Mouse (Mus musculus) layer of hippocampus, adult 2 months (tissue): ENCODE results near the gene Osgepl1. TPM values are rescaled to one million over a fixed set of nuclear protein-coding genes. Genes with fewer than 3 reads are reported as not detected.
"Not testable (repeated sequence)": the region's sequence is repeated elsewhere in the genome, so short reads cannot be mapped to it uniquely, and the experiment has no call there.

Experiments used
- DNase-seq, 2 experiments: peaks; one replicate each; pipeline ENCODE4 v3.0.0; 2022; ENCODE audit warnings: low spot score in 2 of 2
- H3K27ac ChIP-seq: fragments of 200-600 bp; 2 replicates; pipeline ENCODE4 v1.8.1; 2022
- H3K4me3 ChIP-seq: fragments of 200-600 bp; 2 replicates; pipeline ENCODE4 v1.8.1; 2022; ENCODE audit warnings: mild to moderate bottlenecking
- CTCF ChIP-seq: fragments of 200-600 bp; conservative IDR thresholded peaks from 2 replicates; pipeline ENCODE4 v1.8.1; 2022; ENCODE audit warnings: antibody characterized with exemption, mild to moderate bottlenecking, moderate library complexity
- long read RNA-seq, 2 experiments: library from polyadenylated mRNA; stranded (forward); transcript quantifications; one replicate each; pipeline ENCODE4 v2.0.0; 2021; ENCODE audit warnings: borderline mapping rate in 2 of 2
- total RNA-seq, 2 experiments: library from RNA; stranded (reverse); gene quantifications; 2 replicates each; pipeline ENCODE4 v1.2.3; 2021

The Osgepl1 gene
- 10 to 100 TPM; 19.0 to 21.8 TPM for total RNA-seq
- long read RNA-seq, experiment 1, full-length matches to known transcripts = 7 of 16 reads
- long read RNA-seq, experiment 1, partial matches to known transcripts = 3 of 16 reads
- long read RNA-seq, experiment 1, other reads (novel, unspliced or antisense) = 6 of 16 reads
- long read RNA-seq, experiment 2, full-length matches to known transcripts = 5 of 16 reads
- long read RNA-seq, experiment 2, partial matches to known transcripts = 5 of 16 reads
- long read RNA-seq, experiment 2, other reads (novel, unspliced or antisense) = 6 of 16 reads

DNA sequence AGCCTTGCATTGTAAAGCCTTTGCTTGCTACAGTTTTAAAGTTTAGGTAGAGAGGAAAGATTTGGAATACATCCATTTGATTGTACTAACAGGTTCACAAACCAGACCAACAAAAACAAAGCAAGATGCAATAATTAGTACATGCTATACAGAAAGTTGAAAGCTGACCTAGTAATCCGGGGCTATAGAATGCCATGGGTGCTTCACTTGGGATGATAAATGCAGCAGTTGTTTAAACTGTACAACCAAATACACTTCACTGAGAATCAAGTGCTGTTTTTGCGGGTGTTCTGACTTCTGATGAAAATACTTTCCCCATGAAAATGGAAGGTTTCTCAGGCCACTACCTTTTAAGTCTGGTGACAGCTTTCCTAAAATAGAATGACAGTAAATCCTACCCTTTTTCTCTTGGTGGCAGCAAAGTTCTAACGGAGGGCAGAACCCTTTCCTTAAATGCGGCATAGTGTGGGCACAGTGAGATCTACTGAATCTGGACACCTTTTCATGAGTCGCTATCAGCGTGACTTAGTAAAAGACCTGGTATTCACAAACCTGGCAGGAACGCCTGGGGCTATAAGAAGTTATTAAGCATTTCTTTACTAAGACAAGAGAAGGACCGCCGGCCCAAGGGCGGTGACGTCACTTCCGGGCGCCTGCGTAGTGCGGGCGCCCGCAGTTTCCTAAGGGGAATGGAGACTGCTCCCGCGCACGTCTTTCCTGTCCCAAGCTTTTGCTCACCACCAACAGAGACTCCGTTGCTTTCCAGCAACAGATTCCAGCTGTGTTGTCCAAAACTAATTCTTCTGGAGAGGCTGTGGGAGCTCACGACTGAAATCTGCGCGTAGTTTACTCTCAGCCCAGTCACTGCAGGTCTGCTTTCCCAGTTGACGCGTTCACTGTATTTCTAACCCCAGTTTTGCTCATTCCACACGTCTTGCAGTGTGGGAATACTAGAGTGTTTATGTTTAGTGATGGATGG is at the start of gene Osgepl1:
TSS of gene Osgepl1 (plus strand) at position 636 of the 979 bp plus-strand sequence.
- Histone ChIP-seq H3K27ac (peak within 1 kb of the TSS; percentile 86), H3K4me3 (peak within 1 kb of the TSS; percentile 64)
- peak; percentile 75 to 78 for DNase-seq
- peak; percentile 47 for TF ChIP-seq CTCF

DNA sequence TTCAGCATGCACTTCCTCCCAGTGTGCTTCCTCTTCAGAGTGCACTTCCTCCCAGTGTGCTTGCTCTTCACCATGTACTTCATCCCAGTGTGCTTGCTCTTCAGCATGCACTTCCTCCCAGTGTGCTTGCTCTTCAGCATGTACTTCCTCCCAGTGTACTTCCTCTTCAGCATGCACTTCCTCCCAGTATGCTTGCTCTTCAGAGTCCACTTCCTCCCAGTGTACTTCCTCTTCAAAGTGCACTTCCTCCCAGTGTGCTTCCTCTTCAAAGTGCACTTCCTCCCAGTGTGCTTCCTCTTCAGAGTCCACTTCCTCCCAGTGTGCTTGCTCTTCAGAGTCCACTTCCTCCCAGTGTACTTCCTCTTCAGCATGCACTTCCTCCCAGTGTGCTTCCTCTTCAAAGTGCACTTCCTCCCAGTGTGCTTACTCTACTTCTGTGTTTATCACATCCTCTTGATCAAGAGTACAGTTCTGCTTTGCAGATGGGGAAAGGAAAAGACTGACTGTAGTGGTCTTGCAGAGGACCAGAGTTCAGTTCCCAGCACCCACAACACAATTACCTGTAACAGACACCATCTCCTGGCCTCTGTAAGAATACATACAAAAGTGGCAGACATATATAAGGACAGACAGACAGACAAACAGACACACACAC is 48.3 kb upstream of the Osgepl1 start:
- not testable (repeated sequence) for H3K4me3 ChIP-seq, H3K27ac ChIP-seq, DNase-seq

GRCm38 (mm10) chr1:53269901-53270300 is 43.5 kb upstream of the Osgepl1 start:
- Histone ChIP-seq H3K4me3 (no peak overlapping the region), H3K27ac (no peak overlapping the region)
- no peak for TF ChIP-seq CTCF
- DNase-seq = no peak

- peak; percentile 16 to 28 for DNase-seq
- TF ChIP-seq CTCF = peak; percentile 87
- H3K27ac ChIP-seq = no peak overlapping the region
- no peak overlapping the region for H3K4me3 ChIP-seq
Observed at GRCm38 (mm10) chr1:53272646-53273045, 40.8 kb upstream of the Osgepl1 start.

DNA sequence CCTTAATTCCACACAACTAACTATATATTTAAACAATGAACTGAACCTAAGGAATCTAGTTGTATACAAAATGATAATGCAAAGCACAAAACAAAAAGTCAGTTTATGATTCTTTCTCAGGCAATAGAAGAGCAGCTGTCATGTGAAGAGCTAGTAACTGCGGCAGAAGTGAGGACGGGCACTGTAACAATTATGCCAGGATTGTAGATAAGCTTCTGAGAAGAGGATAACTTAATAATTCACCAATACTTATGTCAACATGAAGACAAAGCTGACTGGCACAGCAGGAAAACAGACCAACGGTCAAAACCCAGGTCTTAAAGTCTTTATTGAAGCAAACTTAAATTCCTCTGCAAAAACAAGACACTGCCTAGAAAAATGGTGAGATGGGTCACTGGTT is 22.2 kb upstream of the Osgepl1 start:
- no peak overlapping the region for H3K4me3 ChIP-seq
- no peak for TF ChIP-seq CTCF
- H3K27ac ChIP-seq = no peak overlapping the region
- no peak for DNase-seq

DNA sequence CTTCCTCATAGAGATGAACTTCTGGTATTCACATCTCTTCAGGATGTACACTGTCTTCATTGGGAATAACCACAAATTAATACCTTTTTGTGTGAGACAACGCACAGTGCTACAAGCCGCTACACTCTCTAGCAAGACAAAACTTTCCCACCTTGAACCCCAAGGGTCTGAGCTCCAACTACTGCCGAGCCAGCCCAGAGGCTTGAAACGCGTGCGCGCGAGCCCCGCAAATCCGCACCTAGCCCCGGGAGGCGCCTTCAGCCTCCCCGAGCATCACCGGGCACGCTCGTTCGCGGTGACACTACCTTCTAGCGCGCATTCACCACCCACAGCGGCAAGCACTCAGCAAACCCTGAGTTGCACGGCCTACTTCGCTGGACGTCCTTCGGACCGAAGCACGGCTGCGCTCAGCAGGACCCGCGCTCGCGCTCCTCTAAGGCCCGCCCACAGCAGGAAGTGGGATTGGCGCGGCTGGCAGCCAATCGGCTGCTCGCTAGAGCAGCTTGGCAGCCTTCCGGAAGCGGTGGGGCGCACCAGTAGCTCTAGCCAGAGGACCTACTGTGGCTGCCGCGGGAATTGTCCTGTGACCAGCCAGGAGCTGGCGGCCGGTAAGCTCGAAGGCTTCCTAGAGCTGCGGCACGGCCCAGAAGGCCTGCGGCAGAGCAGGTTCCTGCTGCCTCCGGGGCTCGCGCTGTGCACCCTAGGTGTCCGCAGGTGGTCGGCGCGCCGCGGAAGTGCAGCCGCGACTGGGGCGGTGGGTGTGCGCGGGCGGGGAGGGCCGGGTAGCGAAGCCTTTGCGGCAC is 16.6 kb upstream of the Osgepl1 start, which contains the start of the genes Pms1, Ormdl1 and Gm28778:
TSS of gene Pms1 (minus strand) at position 438 of the 803 bp plus-strand sequence.
TSS of gene Ormdl1 (plus strand) at position 515 of the 803 bp plus-strand sequence.
TSS of gene Gm28778 (plus strand) at position 531 of the 803 bp plus-strand sequence.
- peak; percentile 92 to 93 for DNase-seq
- Histone ChIP-seq H3K4me3 (peak within 1 kb of the TSS; percentile 95), H3K27ac (peak within 1 kb of the TSS; percentile 82)
- peak; percentile 56 for TF ChIP-seq CTCF

DNA sequence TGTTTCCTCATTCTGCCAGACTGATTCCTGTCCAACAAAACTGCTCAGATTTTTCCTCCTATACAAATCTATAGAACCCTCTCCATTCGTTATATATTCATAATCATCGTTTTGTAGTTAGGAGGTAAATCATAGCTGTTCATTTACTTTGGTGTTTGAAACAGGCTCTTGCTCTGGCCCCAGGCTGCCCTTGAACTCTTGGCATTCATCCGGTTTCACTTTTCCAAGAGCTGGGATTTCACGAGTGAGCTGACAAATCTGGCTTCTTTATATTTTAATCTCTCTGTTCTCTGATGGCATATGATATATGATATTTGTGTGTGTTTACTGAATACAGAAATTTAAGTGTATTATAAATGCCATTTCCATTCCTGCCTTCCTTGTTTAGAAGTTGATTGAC is 12.9 kb upstream of the Osgepl1 start:
- no peak for DNase-seq
- Histone ChIP-seq H3K4me3 (no peak overlapping the region), H3K27ac (no peak overlapping the region)
- no peak for TF ChIP-seq CTCF

- TF ChIP-seq CTCF = no peak
- DNase-seq = no peak
- Histone ChIP-seq H3K4me3 (no peak overlapping the region), H3K27ac (no peak overlapping the region)
Observed at GRCm38 (mm10) chr1:53321662-53322344, 8.4 kb downstream of the Osgepl1 start.

- no peak for DNase-seq
- no peak for TF ChIP-seq CTCF
- no peak overlapping the region for H3K4me3 ChIP-seq
- H3K27ac ChIP-seq = no peak overlapping the region
Observed at GRCm38 (mm10) chr1:53323254-53323653, 9.8 kb downstream of the Osgepl1 start.

DNA sequence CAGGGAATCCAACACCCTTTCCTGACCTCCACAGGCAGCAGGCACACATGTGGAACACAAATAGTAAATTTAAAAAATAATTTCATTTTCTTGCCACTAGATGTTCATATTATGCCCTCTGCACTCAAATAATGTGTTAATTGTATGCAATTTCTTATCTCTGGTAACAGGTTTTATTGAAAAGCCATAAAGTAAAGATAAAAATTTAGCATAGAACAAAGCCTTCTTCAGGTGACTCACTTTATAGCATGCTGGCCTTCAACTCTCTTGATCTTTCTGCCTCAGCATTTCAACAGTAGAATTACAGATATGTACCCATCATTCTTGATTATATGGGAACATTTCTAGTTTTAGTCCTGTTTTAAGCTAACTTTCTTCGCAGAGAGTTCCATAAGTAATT is 10.9 kb downstream of the Osgepl1 start:
- no peak for DNase-seq

DNA sequence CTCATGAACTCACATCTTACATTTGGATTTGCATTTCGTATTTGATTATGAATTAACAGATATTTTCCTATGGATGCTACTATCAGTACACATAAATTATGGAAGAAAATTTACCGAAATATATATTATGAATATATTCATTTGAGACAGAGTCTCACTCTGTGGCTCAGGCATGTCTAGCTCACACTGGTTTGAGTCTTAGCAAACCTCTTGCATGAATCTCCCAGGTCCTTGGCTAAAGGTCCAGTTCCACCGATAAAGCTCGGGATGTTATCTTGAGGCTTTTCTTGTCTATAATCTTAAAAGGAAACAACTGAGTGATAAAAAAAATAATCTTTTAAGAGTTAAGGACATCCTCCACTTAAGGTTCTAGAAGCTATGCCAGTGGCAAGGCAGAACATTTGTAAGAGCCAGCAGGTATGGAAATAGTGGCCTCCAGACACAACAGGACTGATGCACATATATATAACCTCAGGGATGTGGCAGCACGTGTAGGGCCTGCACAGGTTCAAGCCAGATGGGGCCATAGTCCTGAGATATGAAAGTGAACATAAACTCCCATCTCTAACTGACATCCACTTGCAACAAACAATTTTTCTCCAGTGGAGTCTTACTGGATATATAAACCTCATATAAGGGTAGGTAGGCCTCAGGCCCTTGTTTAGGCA is 11.5 kb downstream of the Osgepl1 start:
- Histone ChIP-seq H3K27ac (no peak overlapping the region), H3K4me3 (no peak overlapping the region)
- no peak for TF ChIP-seq CTCF
- no peak for DNase-seq

More for the DNA sequence above, 10.9 kb downstream of the Osgepl1 start:
- H3K4me3 ChIP-seq = no peak overlapping the region
- no peak overlapping the region for H3K27ac ChIP-seq
- TF ChIP-seq CTCF = no peak

DNA sequence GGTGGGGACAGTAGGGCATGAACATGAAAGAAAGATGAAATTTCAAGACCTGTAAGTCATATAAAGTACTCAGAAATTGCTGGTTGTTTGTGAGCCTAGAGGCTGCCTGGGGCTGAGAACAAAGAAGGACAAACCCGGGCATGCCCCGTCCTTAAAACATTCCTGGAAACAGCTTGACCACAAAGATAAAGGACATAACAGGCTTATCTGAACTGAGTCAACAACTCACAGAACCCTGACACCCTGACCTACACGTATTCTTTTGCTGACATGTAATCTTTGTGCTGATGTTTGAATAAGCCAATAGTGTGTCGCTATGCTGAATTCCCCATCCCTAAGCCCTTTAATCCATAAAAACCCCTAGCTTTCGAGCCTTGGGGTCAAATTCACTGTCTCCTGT is 20.1 kb downstream of the Osgepl1 start:
- not testable (repeated sequence) for H3K27ac ChIP-seq, H3K4me3 ChIP-seq, DNase-seq
